Mouse (Mus musculus): ENCODE data around the gene Tmem164. TPM values are rescaled to one million over a fixed set of nuclear protein-coding genes. Genes with fewer than 3 reads are reported as not detected.
"Not testable (repeated sequence)": the region's sequence is repeated elsewhere in the genome, so short reads cannot be mapped to it uniquely, and the experiment has no call there.

Tmem164 gene
- 52.4 and 57.0 TPM in 2 replicates for polyA plus RNA-seq (2016; fragmentation: Nextera tagmentation; extraction: Ambion mirVana)

- H3K4me2 ChIP-seq (replicated peaks) = peak within 1 kb of the TSS; percentile 60
- no peaks in the 10 kb centered on the region for H3K36me3 ChIP-seq
- peaks cover 6% of the 10 kb centered on the region for H3K4me1 ChIP-seq
- no peaks in the 10 kb centered on the region for H3K9me3 ChIP-seq
- 7% methylated on average over 27 of the region's 38 CpGs for WGBS
- H3K27ac ChIP-seq = peak within 1 kb of the TSS; percentile 68
- H3K4me3 ChIP-seq = peak within 1 kb of the TSS; percentile 60
- peak within 1 kb of the TSS; percentile 80 for H3K9ac ChIP-seq
- H3K27me3 ChIP-seq (replicated peaks) = peaks cover 12% of the 10 kb centered on the region
- ATAC-seq (ENCODE audit: low FRiP score, low read depth) = peak; percentile 83
These were observed at the start of gene Tmem164 for GRCm38 (mm10) chrX:142681056-142681615. TSS of gene Tmem164 (plus strand) at chrX:142681406.

- H3K9ac ChIP-seq; H3K27me3 ChIP-seq (replicated peaks); H3K36me3 ChIP-seq; H3K27ac ChIP-seq; H3K4me1 ChIP-seq; ATAC-seq (ENCODE audit: low FRiP score, low read depth); H3K9me3 ChIP-seq; H3K4me3 ChIP-seq: not testable (repeated sequence)
- 0 out of 2 replicates have a peak overlapping the region, but pooled peaks have one; percentile 22 for H3K4me2 ChIP-seq (replicated peaks)
- 22% methylated on average over 15 of the region's 19 CpGs for WGBS
These were observed 48.2 kb upstream of the Tmem164 start for GRCm38 (mm10) chrX:142632990-142633389.

- Histone ChIP-seq H3K9ac (no peak overlapping the region), H3K4me2 (replicated peaks) (no peak overlapping the region), H3K36me3 (no peaks in the 10 kb centered on the region), H3K27ac (no peak overlapping the region), H3K4me3 (no peak overlapping the region), H3K4me1 (no peaks in the 10 kb centered on the region), H3K9me3 (no peaks in the 10 kb centered on the region), H3K27me3 (replicated peaks) (no peaks in the 10 kb centered on the region)
- no peak for ATAC-seq (ENCODE audit: low FRiP score, low read depth)
- 73% methylated on average over 1 of the region's 1 CpGs for WGBS
These were observed 34.0 kb upstream of the Tmem164 start for GRCm38 (mm10) chrX:142647202-142647601.

GRCm38 (mm10) chrX:142650117-142650764 is 31.0 kb upstream of the Tmem164 start:
- H3K9ac ChIP-seq = no peak overlapping the region
- H3K4me3 ChIP-seq = no peak overlapping the region
- no peak overlapping the region for H3K4me2 ChIP-seq (replicated peaks)
- no peaks in the 10 kb centered on the region for H3K36me3 ChIP-seq
- no peaks in the 10 kb centered on the region for H3K4me1 ChIP-seq
- 75% methylated on average over 6 of the region's 6 CpGs for WGBS
- H3K27ac ChIP-seq = no peak overlapping the region
- H3K9me3 ChIP-seq = no peaks in the 10 kb centered on the region
- ATAC-seq (ENCODE audit: low FRiP score, low read depth) = no peak
- no peaks in the 10 kb centered on the region for H3K27me3 ChIP-seq (replicated peaks)

- 68% methylated on average over 4 of the region's 4 CpGs for WGBS
- H3K4me2 ChIP-seq (replicated peaks) = no peak overlapping the region
These were observed 16.3 kb upstream of the Tmem164 start for GRCm38 (mm10) chrX:142664704-142665422.

GRCm38 (mm10) chrX:142665423-142665805 is 15.8 kb upstream of the Tmem164 start:
- Histone ChIP-seq H3K9ac (no peak overlapping the region), H3K36me3 (no peaks in the 10 kb centered on the region), H3K27me3 (replicated peaks) (no peaks in the 10 kb centered on the region), H3K4me2 (replicated peaks) (no peak overlapping the region), H3K27ac (no peak overlapping the region), H3K4me3 (no peak overlapping the region), H3K9me3 (no peaks in the 10 kb centered on the region), H3K4me1 (no peaks in the 10 kb centered on the region)
- ATAC-seq (ENCODE audit: low FRiP score, low read depth) = no peak

More at GRCm38 (mm10) chrX:142664704-142665422, 16.3 kb upstream of the Tmem164 start:
- H3K9ac ChIP-seq = no peak overlapping the region
- ATAC-seq (ENCODE audit: low FRiP score, low read depth) = no peak
- H3K4me3 ChIP-seq = no peak overlapping the region
- H3K27me3 ChIP-seq (replicated peaks) = no peaks in the 10 kb centered on the region
- no peaks in the 10 kb centered on the region for H3K9me3 ChIP-seq
- no peak overlapping the region for H3K27ac ChIP-seq
- no peaks in the 10 kb centered on the region for H3K36me3 ChIP-seq
- H3K4me1 ChIP-seq = no peaks in the 10 kb centered on the region

- H3K9ac ChIP-seq = no peak overlapping the region
- H3K4me2 ChIP-seq (replicated peaks) = no peak overlapping the region
- H3K27me3 ChIP-seq (replicated peaks) = no peaks in the 10 kb centered on the region
- H3K4me3 ChIP-seq = no peak overlapping the region
- ATAC-seq (ENCODE audit: low FRiP score, low read depth) = no peak
- no peak overlapping the region for H3K27ac ChIP-seq
- H3K36me3 ChIP-seq = no peaks in the 10 kb centered on the region
- H3K4me1 ChIP-seq = no peaks in the 10 kb centered on the region
- 73% methylated on average over 9 of the region's 9 CpGs for WGBS
- H3K9me3 ChIP-seq = no peaks in the 10 kb centered on the region
These were observed 11.7 kb upstream of the Tmem164 start for GRCm38 (mm10) chrX:142669312-142670091.

- Histone ChIP-seq H3K36me3 (no peaks in the 10 kb centered on the region), H3K9ac (no peak overlapping the region), H3K4me3 (no peak overlapping the region), H3K27ac (no peak overlapping the region), H3K9me3 (no peaks in the 10 kb centered on the region), H3K4me1 (no peaks in the 10 kb centered on the region), H3K4me2 (replicated peaks) (no peak overlapping the region), H3K27me3 (replicated peaks) (no peaks in the 10 kb centered on the region)
- 51% methylated on average over 3 of the region's 3 CpGs for WGBS
- ATAC-seq (ENCODE audit: low FRiP score, low read depth) = no peak
These were observed 11.1 kb upstream of the Tmem164 start for GRCm38 (mm10) chrX:142670121-142670520.

GRCm38 (mm10) chrX:142671141-142671540 is 10.1 kb upstream of the Tmem164 start:
- no peak overlapping the region for H3K27ac ChIP-seq
- H3K36me3 ChIP-seq = no peaks in the 10 kb centered on the region
- H3K4me1 ChIP-seq = no peaks in the 10 kb centered on the region
- H3K27me3 ChIP-seq (replicated peaks) = no peaks in the 10 kb centered on the region
- H3K9me3 ChIP-seq = no peaks in the 10 kb centered on the region
- no peak overlapping the region for H3K9ac ChIP-seq
- no peak overlapping the region for H3K4me2 ChIP-seq (replicated peaks)
- 72% methylated on average over 1 of the region's 1 CpGs for WGBS
- H3K4me3 ChIP-seq = no peak overlapping the region
- ATAC-seq (ENCODE audit: low FRiP score, low read depth) = no peak

- Histone ChIP-seq H3K4me3 (no peak overlapping the region), H3K4me1 (no peaks in the 10 kb centered on the region), H3K36me3 (no peaks in the 10 kb centered on the region), H3K9me3 (no peaks in the 10 kb centered on the region), H3K27ac (no peak overlapping the region), H3K9ac (no peak overlapping the region), H3K4me2 (replicated peaks) (no peak overlapping the region), H3K27me3 (replicated peaks) (no peaks in the 10 kb centered on the region)
- ATAC-seq (ENCODE audit: low FRiP score, low read depth) = no peak
- WGBS = 85% methylated on average over 1 of the region's 1 CpGs
These were observed 8.5 kb upstream of the Tmem164 start for GRCm38 (mm10) chrX:142672701-142673100.

GRCm38 (mm10) chrX:142677193-142677592 is 4.0 kb upstream of the Tmem164 start:
- 45% methylated on average over 3 of the region's 3 CpGs for WGBS
- H3K9ac ChIP-seq = no peak overlapping the region
- no peaks in the 10 kb centered on the region for H3K9me3 ChIP-seq
- ATAC-seq (ENCODE audit: low FRiP score, low read depth) = no peak
- H3K36me3 ChIP-seq = no peaks in the 10 kb centered on the region
- no peak overlapping the region for H3K4me2 ChIP-seq (replicated peaks)
- H3K4me1 ChIP-seq = no peaks in the 10 kb centered on the region
- H3K27ac ChIP-seq = no peak overlapping the region
- peaks cover 12% of the 10 kb centered on the region for H3K27me3 ChIP-seq (replicated peaks)
- H3K4me3 ChIP-seq = no peak overlapping the region

Data from neural tube, embryonic 12.5 days (tissue).